Mouse (Mus musculus) limb, embryonic 14.5 days (tissue): ENCODE data around the gene Nkd1. TPM values are rescaled to one million over a fixed set of nuclear protein-coding genes. Genes with fewer than 3 reads are reported as not detected.

Experiments used
- ATAC-seq: fragments of 200-750 bp; cut with Nextera tagmentation; 2 replicates; pipeline ENCODE4 v1.8.0; 2017; ENCODE audit warnings: low read depth, moderate number of reproducible peaks, moderate TSS enrichment; ENCODE audit not compliant: low FRiP score
- DNase-seq: peaks from one replicate; pipeline ENCODE4 v3.0.0-alpha.2; 2015; ENCODE audit warnings: low spot score
- H3K27ac ChIP-seq: fragments of 300-500 bp; sonication (generic); replicated peaks from 2 replicates; pipeline ENCODE4 v1.5.1; 2014; ENCODE audit warnings: low read depth, mild to moderate bottlenecking, low read length, moderate library complexity, mixed read lengths
- H3K27me3 ChIP-seq: fragments of 300-500 bp; sonication (generic); 2 replicates; pipeline ENCODE4 v1.6.1; 2014; ENCODE audit warnings: low read length, mixed read lengths; ENCODE audit not compliant: control insufficient read depth, insufficient read depth
- H3K36me3 ChIP-seq: fragments of 300-500 bp; sonication (generic); 2 replicates; pipeline ENCODE4 v1.6.1; 2014; ENCODE audit warnings: mild to moderate bottlenecking, low read length, moderate library complexity, mixed read lengths; ENCODE audit not compliant: control insufficient read depth, insufficient read depth
- H3K4me1 ChIP-seq: fragments of 300-500 bp; sonication (generic); 2 replicates; pipeline ENCODE4 v1.6.1; 2014; ENCODE audit warnings: antibody characterized with exemption, low read length, mixed read lengths; ENCODE audit not compliant: control insufficient read depth, insufficient read depth
- H3K4me2 ChIP-seq: fragments of 300-500 bp; sonication (generic); replicated peaks from 2 replicates; pipeline ENCODE4 v1.6.1; 2014; ENCODE audit warnings: low read depth, mild to moderate bottlenecking, low read length, moderate library complexity; ENCODE audit not compliant: severe bottlenecking
- H3K4me3 ChIP-seq: fragments of 300-500 bp; sonication (generic); replicated peaks from 2 replicates; pipeline ENCODE4 v1.5.1; 2014; ENCODE audit warnings: low read length
- H3K9ac ChIP-seq: fragments of 300-500 bp; sonication (generic); 2 replicates; pipeline ENCODE4 v1.6.1; 2014; ENCODE audit warnings: mild to moderate bottlenecking, low read depth, low read length, moderate library complexity; ENCODE audit not compliant: severe bottlenecking
- H3K9me3 ChIP-seq: fragments of 300-500 bp; sonication (generic); 2 replicates; pipeline ENCODE4 v1.6.1; 2016; ENCODE audit warnings: low read length; ENCODE audit not compliant: control insufficient read depth
- POLR2A ChIP-seq: fragments of 200-500 bp; IDR thresholded peaks from 2 replicates; pipeline ENCODE4 v1.8.0; 2012; ENCODE audit warnings: inconsistent platforms, mild to moderate bottlenecking, moderate library complexity, borderline replicate concordance; ENCODE audit not compliant: insufficient read depth, insufficient read length; ENCODE audit errors: extremely low read depth
- WGBS: fragments of 180-500 bp; shearing (Covaris S2); extraction: QIAGEN DNeasy Blood & Tissue Kit; methylation state at CpG from one replicate; pipeline ENCODE4 v1.1.7; 2014; 5-methylcytosine and 5-hydroxymethylcytosine counted together
- polyA plus RNA-seq, 2 experiments: library from polyadenylated mRNA; depleted of rRNA in 1 of 2; stranded (reverse) in 1 of 2; unstranded in 1 of 2; fragments of >200 nt; fragmentation: Nextera tagmentation in 1 of 2; extraction: Ambion mirVana in 1 of 2; gene quantifications; 2 replicates each; pipeline versions ENCODE4 v1.2.1 to v1.2.3; 2012 to 2014

Gene Nkd1
- polyA plus RNA-seq, 2 experiments, result 48.6 to 53.9 TPM

DNA sequence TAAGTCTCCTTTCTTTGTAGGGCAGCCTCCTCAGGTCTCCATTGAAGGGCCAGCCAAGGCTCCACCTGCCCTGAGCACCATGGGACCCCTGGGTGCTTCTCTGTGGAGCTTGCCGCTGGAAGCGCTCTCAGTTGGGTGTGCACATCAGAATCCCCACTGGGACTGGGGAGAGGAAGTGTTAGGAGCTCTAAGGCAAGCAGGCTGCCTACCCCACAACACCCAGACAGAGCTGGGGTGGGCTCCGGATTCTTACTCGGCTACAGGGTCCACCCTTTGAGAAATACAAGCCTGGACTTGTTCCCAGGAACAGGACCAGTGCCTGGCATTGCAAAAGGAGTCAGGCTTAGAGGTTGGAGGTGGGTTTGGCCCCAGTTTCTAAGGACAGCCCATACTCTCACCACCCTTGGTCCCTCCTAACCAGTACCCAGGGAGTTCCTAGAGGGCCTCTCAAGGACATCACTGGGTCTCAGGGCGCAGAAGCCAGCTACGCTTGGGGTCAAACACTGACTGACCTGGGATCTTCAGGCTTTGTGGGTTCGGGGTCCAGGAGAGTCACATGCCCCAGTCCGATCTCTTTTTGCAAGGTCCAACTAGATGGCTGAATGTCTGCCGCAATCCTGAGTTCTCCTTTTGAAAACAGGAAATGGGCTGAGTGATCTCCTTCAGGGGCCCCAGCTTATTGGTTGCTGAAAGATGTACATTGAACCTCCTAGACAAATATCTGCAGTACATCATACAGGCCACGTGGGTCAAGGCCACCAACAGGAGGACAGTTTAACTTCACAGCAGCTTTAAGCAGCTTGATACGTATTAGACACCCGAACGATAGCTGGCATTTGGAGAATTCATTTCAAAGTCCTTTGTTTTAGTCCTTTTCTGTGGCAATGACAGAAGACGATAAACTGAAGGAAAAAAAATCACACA is 114.6 kb downstream of the Nkd1 start, which contains the start of gene Snx20:
Snx20 (minus strand) TSS at position 655 of the 924 bp plus-strand sequence.
- Histone ChIP-seq H3K36me3 (no peaks in the 10 kb centered on the region), H3K27me3 (no peaks in the 10 kb centered on the region), H3K4me3 (no peak within 1 kb of the TSS), H3K9ac (no peak within 1 kb of the TSS), H3K27ac (no peak within 1 kb of the TSS), H3K4me1 (no peaks in the 10 kb centered on the region), H3K9me3 (no peaks in the 10 kb centered on the region), H3K4me2 (no peak within 1 kb of the TSS; the same call in 1 of the 2 replicates)
- DNase-seq (no peak), ATAC-seq (no peak)
- WGBS, result 79% methylated on average over 14 of the region's 14 CpGs
- TF ChIP-seq POLR2A, result no peak

GRCm38 (mm10) chr8:88637092-88638000 is 116.2 kb downstream of the Nkd1 start:
- WGBS, result 73% methylated on average over 9 of the region's 9 CpGs
- H3K36me3 ChIP-seq, result no peaks in the 10 kb centered on the region
- no peak for TF ChIP-seq POLR2A
- no peaks in the 10 kb centered on the region for H3K4me1 ChIP-seq
- ATAC-seq (no peak), DNase-seq (no peak)
- H3K27ac ChIP-seq, result no peak overlapping the region
- no peak overlapping the region for H3K9ac ChIP-seq
- H3K27me3 ChIP-seq, result no peaks in the 10 kb centered on the region
- H3K9me3 ChIP-seq, result no peaks in the 10 kb centered on the region
- H3K4me3 ChIP-seq, result no peak overlapping the region
- H3K4me2 ChIP-seq, result no peak overlapping the region

- no peak overlapping the region for H3K27ac ChIP-seq
- no peak for ATAC-seq
- WGBS, result 95% methylated on average over 3 of the region's 3 CpGs
- H3K36me3 ChIP-seq, result no peaks in the 10 kb centered on the region
- no peak for TF ChIP-seq POLR2A
- no peak for DNase-seq
- H3K9me3 ChIP-seq, result no peaks in the 10 kb centered on the region
- no peak overlapping the region for H3K4me2 ChIP-seq
- H3K27me3 ChIP-seq, result no peaks in the 10 kb centered on the region
- H3K4me3 ChIP-seq, result no peak overlapping the region
- H3K9ac ChIP-seq, result no peak overlapping the region
- no peaks in the 10 kb centered on the region for H3K4me1 ChIP-seq
Measured at GRCm38 (mm10) chr8:88638908-88639307, 117.8 kb downstream of the Nkd1 start.

DNA sequence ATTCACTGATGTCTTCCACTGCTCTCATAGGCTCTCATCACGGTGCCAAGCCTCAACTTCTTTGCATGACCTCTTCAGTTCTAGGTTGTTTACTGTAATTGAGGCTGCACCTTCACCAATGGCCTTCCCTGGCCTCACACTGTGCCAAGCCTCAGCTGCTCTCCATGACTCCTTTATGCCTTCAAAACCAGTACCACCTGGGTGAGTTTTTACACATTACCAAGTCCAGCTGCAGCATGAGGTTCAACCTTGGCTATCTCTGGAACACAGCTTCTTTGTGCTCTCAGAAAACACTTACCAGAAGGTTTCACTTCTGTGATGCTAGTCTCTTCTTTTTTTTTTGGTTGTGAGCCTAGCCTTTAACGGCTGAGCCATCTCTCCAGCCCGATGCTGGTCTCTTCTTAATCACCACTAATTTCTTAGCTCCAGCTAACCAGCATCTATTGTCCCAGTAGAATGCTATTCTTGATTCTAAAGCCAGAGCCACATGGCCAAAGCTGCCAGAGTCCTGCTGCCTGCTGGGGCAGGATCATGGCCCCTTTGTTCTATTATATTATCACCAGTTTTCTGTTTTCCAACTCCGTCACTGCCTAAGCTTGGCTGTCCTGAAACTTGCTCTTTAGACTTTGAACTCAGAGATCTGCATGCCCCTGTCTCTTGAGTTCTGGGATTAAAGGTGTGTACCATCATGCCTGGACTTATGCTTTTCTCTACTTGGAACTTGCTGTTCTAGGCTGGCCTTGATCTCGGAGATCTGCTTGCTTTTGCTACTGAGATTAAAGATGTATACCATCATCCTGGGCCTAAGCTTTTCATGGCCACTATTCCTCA is 121.8 kb downstream of the Nkd1 start:
- H3K4me2 ChIP-seq, result no peak overlapping the region
- H3K9ac ChIP-seq, result no peak overlapping the region
- H3K9me3 ChIP-seq, result no peaks in the 10 kb centered on the region
- ATAC-seq (no peak), DNase-seq (no peak)
- H3K4me1 ChIP-seq, result peaks cover 11% of the 10 kb centered on the region
- H3K27me3 ChIP-seq, result no peaks in the 10 kb centered on the region
- no peaks in the 10 kb centered on the region for H3K36me3 ChIP-seq
- H3K4me3 ChIP-seq, result no peak overlapping the region
- no peak for TF ChIP-seq POLR2A
- no peak overlapping the region for H3K27ac ChIP-seq
- WGBS, result 78% methylated on average over 5 of the region's 5 CpGs

Other genes starting within 250 kb of the Nkd1 start
- gene Adcy7, start 249.0 kb upstream of the Nkd1 start, polyA plus RNA-seq (2012; rRNA removed), result 7.9 and 8.9 TPM in 2 replicates
- 7.3 and 7.8 TPM in 2 replicates for gene Adcy7, start 249.0 kb upstream of the Nkd1 start, polyA plus RNA-seq (2014; fragmentation: Nextera tagmentation; extraction: Ambion mirVana)
- gene Brd7, start 159.2 kb upstream of the Nkd1 start, polyA plus RNA-seq (2012; rRNA removed), result 51.2 and 73.6 TPM in 2 replicates
- gene Brd7, start 159.2 kb upstream of the Nkd1 start, polyA plus RNA-seq (2014; fragmentation: Nextera tagmentation; extraction: Ambion mirVana), result 77.7 and 81.9 TPM in 2 replicates
- 1.5 and 1.9 TPM in 2 replicates for gene Snx20, start 114.8 kb downstream of the Nkd1 start, polyA plus RNA-seq (2012; rRNA removed)
- 2.4 TPM in 2 replicates for gene Snx20, start 114.8 kb downstream of the Nkd1 start, polyA plus RNA-seq (2014; fragmentation: Nextera tagmentation; extraction: Ambion mirVana)
- 0.59 and 0.85 TPM in 2 replicates for gene Nod2, start 126.0 kb downstream of the Nkd1 start, polyA plus RNA-seq (2012; rRNA removed)
- 0.18 and 0.32 TPM in 2 replicates for gene Nod2, start 126.0 kb downstream of the Nkd1 start, polyA plus RNA-seq (2014; fragmentation: Nextera tagmentation; extraction: Ambion mirVana)
- gene Cyld, start 175.7 kb downstream of the Nkd1 start, polyA plus RNA-seq (2012; rRNA removed), result 8.1 and 8.6 TPM in 2 replicates
- 12.2 and 14.5 TPM in 2 replicates for gene Cyld, start 175.7 kb downstream of the Nkd1 start, polyA plus RNA-seq (2014; fragmentation: Nextera tagmentation; extraction: Ambion mirVana)